Mouse (Mus musculus): ENCODE measurements at regions not wholly inside any gene's neighbourhood (a gene's known extent, or its start where the extent isn't known, plus 50 kb on each side); places are given as distances from the start of the nearest gene placed in this dataset.
A peak's percentile ranks its signal among the peaks of the same experiment; 100 is the strongest.

- ATAC-seq: no peak
- no peaks in the 10 kb centered on the region; the same call in 1 of the 2 replicates for H3K27me3 ChIP-seq (ENCODE audit: control insufficient read depth, insufficient read depth, low read depth, low read length)
- WGBS: 50% methylated on average over 3 of the region's 3 CpGs
- H3K4me1 ChIP-seq (ENCODE audit: control insufficient read depth, insufficient read depth, low read length): no peaks in the 10 kb centered on the region
- H3K4me2 ChIP-seq (ENCODE audit: low read length): no peak overlapping the region
- no peak overlapping the region for H3K9ac ChIP-seq (ENCODE audit: low read depth, low read length)
- no peaks in the 10 kb centered on the region for H3K9me3 ChIP-seq (replicated peaks; ENCODE audit: control insufficient read depth, low read length, poor library complexity, severe bottlenecking)
- H3K4me3 ChIP-seq (ENCODE audit: low read depth, low read length): no peak overlapping the region
- H3K27ac ChIP-seq (ENCODE audit: low read length): no peak overlapping the region
- no peaks in the 10 kb centered on the region for H3K36me3 ChIP-seq (ENCODE audit: control insufficient read depth, insufficient read depth, low read length)
Measured at GRCm38 (mm10) chr12:43827296-43827695, 382.8 kb downstream of the Dnajb9 start.

- 0 out of 2 replicates have a peak, but pooled peaks have one; percentile 25 for ATAC-seq
- Histone ChIP-seq H3K9me3 (replicated peaks; ENCODE audit: control insufficient read depth, low read length, poor library complexity, severe bottlenecking) (no peaks in the 10 kb centered on the region), H3K27ac (ENCODE audit: low read length) (no peak overlapping the region), H3K36me3 (ENCODE audit: control insufficient read depth, insufficient read depth, low read length) (no peaks in the 10 kb centered on the region), H3K4me2 (ENCODE audit: low read length) (no peak overlapping the region), H3K4me1 (ENCODE audit: control insufficient read depth, insufficient read depth, low read length) (no peaks in the 10 kb centered on the region), H3K9ac (ENCODE audit: low read depth, low read length) (no peak overlapping the region), H3K27me3 (ENCODE audit: control insufficient read depth, insufficient read depth, low read depth, low read length) (no peaks in the 10 kb centered on the region), H3K4me3 (ENCODE audit: low read depth, low read length) (no peak overlapping the region)
- 6% methylated on average over 3 of the region's 3 CpGs for WGBS
Measured at GRCm38 (mm10) chr12:43813559-43813958, 396.6 kb downstream of the Dnajb9 start.

- no peak overlapping the region for H3K9ac ChIP-seq (ENCODE audit: low read depth, low read length)
- no peak overlapping the region for H3K4me2 ChIP-seq (ENCODE audit: low read length)
- H3K4me1 ChIP-seq (ENCODE audit: control insufficient read depth, insufficient read depth, low read length): no peaks in the 10 kb centered on the region
- no peak overlapping the region for H3K27ac ChIP-seq (ENCODE audit: low read length)
- no peak overlapping the region for H3K4me3 ChIP-seq (ENCODE audit: low read depth, low read length)
- H3K9me3 ChIP-seq (replicated peaks; ENCODE audit: control insufficient read depth, low read length, poor library complexity, severe bottlenecking): no peaks in the 10 kb centered on the region
- H3K36me3 ChIP-seq (ENCODE audit: control insufficient read depth, insufficient read depth, low read length): no peaks in the 10 kb centered on the region
- ATAC-seq: no peak
- WGBS: 33% methylated on average over 1 of the region's 1 CpGs
- no peaks in the 10 kb centered on the region for H3K27me3 ChIP-seq (ENCODE audit: control insufficient read depth, insufficient read depth, low read depth, low read length)
Measured at GRCm38 (mm10) chr12:43772766-43773165, 437.4 kb downstream of the Dnajb9 start.

DNA sequence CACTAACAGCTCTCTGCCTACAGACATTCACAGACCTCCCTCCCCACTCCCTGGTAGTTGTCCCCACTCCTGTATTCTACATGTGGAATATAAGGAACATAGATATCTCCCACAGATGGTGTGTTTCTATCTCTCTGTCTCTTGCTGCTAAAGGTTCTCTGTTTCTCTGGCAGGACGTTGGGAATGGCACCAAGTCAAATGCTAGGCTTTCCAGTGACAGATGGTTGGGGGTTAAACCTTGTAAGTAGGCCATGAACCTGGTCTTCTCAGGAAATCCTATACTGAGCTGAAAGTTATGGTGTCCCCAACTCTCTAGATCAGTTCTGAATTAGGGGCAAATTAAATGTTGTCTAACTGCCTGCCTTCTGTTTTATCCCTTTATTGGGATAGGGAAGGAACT is 448.0 kb downstream of the Dnajb9 start:
- H3K9ac ChIP-seq (ENCODE audit: low read depth, low read length): no peak overlapping the region
- no peaks in the 10 kb centered on the region for H3K9me3 ChIP-seq (replicated peaks; ENCODE audit: control insufficient read depth, low read length, poor library complexity, severe bottlenecking)
- H3K4me1 ChIP-seq (ENCODE audit: control insufficient read depth, insufficient read depth, low read length): no peaks in the 10 kb centered on the region
- H3K36me3 ChIP-seq (ENCODE audit: control insufficient read depth, insufficient read depth, low read length): no peaks in the 10 kb centered on the region
- H3K27me3 ChIP-seq (ENCODE audit: control insufficient read depth, insufficient read depth, low read depth, low read length): no peaks in the 10 kb centered on the region
- no peak overlapping the region for H3K27ac ChIP-seq (ENCODE audit: low read length)
- no peak for ATAC-seq
- no peak overlapping the region for H3K4me2 ChIP-seq (ENCODE audit: low read length)
- WGBS: 69% methylated on average over 1 of the region's 1 CpGs
- H3K4me3 ChIP-seq (ENCODE audit: low read depth, low read length): no peak overlapping the region
